Mouse (Mus musculus) heart, postnatal 14 days (tissue): ENCODE measurements around the gene Pgap3. TPM values are rescaled to one million over a fixed set of nuclear protein-coding genes. Genes with fewer than 3 reads are reported as not detected.
A peak's percentile ranks its signal among the peaks of the same experiment; 100 is the strongest.
"Not testable (repeated sequence)": the region's sequence is repeated elsewhere in the genome, so short reads cannot be mapped to it uniquely, and the experiment has no call there.

Experiments used
- DNase-seq, 2 experiments: peaks; one replicate each; pipeline ENCODE4 v3.0.0; 2021 to 2022
- intact Hi-C: fragments of 180-260 bp; cut with DNase I; formaldehyde crosslinking; loops from one replicate; pipeline ENCODE4 v1.15.1; 2025
- total RNA-seq, 2 experiments: library from RNA; stranded (reverse); gene quantifications; 2 replicates each; pipeline ENCODE4 v1.2.3; 2021

The Pgap3 gene
- total RNA-seq, 2 experiments from 2014 or later, result 11.7 to 11.9 TPM

DNA sequence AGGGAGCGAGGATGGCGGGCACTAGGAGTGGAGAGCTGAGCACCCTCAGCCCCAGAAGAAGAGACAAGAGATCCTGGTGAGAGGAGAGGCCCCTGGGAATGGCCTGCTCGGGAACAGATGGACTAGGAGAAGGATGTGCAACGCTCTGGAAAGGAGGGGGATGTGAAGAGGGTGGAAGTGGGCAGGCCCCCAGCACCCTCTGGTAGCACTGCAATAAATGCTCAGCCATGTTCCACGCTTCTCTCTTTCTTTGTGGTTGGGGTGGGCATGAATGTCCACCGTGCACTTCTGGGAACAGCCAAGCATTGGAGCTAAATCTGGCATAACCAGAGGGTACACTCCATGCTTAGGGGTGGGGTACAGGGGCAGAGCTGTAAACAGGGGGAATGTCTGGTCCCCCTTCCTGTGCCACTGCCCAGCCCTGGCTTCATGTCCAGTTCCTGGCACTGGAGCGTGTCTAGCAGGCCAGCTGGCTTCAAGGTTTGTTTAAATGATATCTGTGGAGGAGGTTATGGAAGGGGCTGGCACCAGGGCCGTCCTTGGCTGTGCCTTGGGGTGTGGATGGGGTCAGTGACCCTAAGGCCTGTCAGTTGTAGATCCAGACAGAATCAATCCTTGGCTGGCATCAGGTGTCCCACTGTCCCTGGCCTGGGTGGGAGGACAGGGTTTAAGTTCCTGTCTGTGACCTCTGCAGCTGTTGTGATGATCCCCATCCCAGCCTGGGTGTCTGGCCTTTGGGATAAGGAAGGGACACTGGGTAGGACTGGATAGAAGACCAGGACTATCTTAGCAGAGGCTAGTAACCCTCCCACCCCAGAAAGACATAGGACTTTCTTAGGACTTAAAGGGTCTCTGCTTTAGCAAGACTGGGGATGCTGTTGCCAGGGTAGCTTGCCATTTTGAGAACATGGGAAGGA lies 15.3 kb downstream of the Pgap3 start:
- DNase-seq, result peak; percentile 36 to 72
- intact Hi-C loops, result no loop called here

- intact Hi-C loops, result no loop called here
- no peak for DNase-seq
Observed at GRCm38 (mm10) chr11:98384216-98384615, 16.1 kb downstream of the Pgap3 start.

GRCm38 (mm10) chr11:98383261-98384030 lies 16.8 kb downstream of the Pgap3 start, which contains the start of gene Tcap:
Gene Tcap, plus strand, starts transcription at chr11:98383811.
- intact Hi-C loops, result no loop called here
- peak; percentile 58 to 63 for DNase-seq

- intact Hi-C loops, DNase-seq: not testable (repeated sequence)
Observed at GRCm38 (mm10) chr11:98382405-98382804, 17.9 kb downstream of the Pgap3 start.

DNA sequence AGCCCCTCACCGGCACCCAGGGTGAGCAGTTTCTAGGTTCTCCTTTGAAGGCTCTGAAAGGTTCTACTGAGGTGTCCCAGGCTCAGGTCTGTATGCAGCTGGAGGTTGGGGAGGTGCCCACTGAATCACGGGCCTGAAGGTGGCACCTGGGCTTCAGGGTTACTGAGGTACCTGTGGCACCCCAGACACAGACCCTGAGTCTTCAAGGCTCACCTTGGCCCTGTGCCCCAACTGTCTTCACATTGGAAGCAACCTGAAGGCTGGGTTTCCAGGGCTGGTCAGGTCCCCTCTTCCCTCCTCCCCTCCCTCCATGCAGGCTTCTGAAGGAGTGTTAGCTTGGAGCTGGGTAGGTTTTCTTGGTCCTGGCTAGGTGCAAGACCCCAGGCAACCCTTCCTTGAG lies 18.6 kb downstream of the Pgap3 start:
- no peak for DNase-seq
- intact Hi-C loops, result no loop called here

GRCm38 (mm10) chr11:98380106-98380505 lies 20.2 kb downstream of the Pgap3 start:
- intact Hi-C loops, result no loop called here
- peak; percentile 45 to 63 for DNase-seq

DNA sequence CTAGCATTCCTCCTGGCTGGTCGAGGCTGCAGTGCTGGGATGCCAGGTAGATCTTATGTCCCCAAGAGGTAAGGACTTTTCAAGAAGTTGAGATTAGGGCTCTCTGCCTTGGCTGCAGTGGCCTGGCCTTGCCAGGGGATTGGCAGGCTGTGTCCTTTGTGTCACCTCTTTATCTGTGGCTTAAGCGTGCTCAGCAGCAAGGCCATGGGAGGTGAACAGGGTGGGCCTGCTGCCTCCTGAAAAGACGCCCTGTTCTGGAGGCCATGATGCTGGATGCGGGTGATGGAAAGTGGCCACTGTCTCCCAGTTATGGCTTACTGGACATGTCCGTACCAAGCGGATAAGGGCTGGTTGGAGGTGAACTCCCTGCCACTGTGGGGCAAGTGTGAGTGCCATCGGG lies 20.9 kb downstream of the Pgap3 start:
- intact Hi-C loops, result no loop called here

DNA sequence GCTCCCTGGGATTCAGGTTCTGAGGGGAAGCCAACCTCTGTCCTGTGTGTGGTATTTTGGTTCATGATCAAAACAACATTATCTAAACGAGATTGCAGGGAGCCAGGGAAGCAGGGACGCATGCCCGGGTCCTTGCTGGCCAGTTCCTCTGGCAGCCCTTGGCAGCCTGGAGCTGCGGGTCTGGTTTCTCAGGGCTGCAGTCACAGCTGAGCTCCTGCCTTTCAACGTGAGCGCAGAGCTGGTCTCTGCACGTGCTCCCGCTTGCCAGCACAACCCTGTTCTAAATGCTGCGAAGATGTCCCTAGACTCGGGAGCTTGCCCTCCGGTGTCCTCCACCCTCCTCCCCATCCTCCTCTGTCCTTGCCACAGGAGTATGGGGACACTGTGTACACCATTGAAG lies 22.5 kb downstream of the Pgap3 start:
- intact Hi-C loops, result no loop called here

More for the DNA sequence above, 20.9 kb downstream of the Pgap3 start:
- DNase-seq, result peak; percentile 40 to 48

GRCm38 (mm10) chr11:98376756-98377155 lies 23.5 kb downstream of the Pgap3 start:
- no peak for DNase-seq

More for the DNA sequence above, 22.5 kb downstream of the Pgap3 start:
- peak; percentile 56 to 65 for DNase-seq

GRCm38 (mm10) chr11:98374266-98374665 lies 26.0 kb downstream of the Pgap3 start:
- DNase-seq, result peak; percentile 47 to 68
- intact Hi-C loops, result no loop called here

More at GRCm38 (mm10) chr11:98376756-98377155, 23.5 kb downstream of the Pgap3 start:
- intact Hi-C loops, result no loop called here

DNA sequence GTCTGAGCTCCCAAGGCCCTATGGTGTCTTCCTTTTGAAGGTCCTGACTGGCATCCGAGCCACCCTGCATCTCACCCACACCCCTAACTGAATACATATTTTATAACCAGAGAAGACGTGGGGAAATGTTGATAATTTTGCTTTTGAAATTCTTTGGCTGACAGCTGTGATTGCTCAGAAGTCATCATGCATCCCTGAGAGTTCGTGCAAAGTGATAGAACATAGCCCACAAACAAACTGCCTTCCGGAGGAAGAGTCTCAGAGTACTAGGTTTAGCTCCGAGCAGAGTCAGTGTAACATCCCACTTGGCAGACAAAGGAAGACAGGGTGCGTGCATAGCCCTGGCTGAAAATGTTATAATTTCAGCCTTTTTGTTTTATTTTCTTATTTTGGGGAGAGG lies 27.0 kb downstream of the Pgap3 start:
- DNase-seq, result no peak
- intact Hi-C loops, result loop anchor here (2.0 kb wide), 2 partner anchors 16 to 30 kb away; no protein-coding TSS in a partner anchor

- intact Hi-C loops, result loop anchor here (2.0 kb wide), 2 partner anchors 16 to 30 kb away; no protein-coding TSS in a partner anchor
Observed at GRCm38 (mm10) chr11:98372406-98372805, 27.9 kb downstream of the Pgap3 start.

GRCm38 (mm10) chr11:98371556-98372240 lies 28.6 kb downstream of the Pgap3 start:
- intact Hi-C loops, result loop anchor here (2.0 kb wide), 2 partner anchors 17 to 29 kb away; no protein-coding TSS in a partner anchor
- DNase-seq, result no peak

More at GRCm38 (mm10) chr11:98372406-98372805, 27.9 kb downstream of the Pgap3 start:
- peak; percentile 63 to 83 for DNase-seq

DNA sequence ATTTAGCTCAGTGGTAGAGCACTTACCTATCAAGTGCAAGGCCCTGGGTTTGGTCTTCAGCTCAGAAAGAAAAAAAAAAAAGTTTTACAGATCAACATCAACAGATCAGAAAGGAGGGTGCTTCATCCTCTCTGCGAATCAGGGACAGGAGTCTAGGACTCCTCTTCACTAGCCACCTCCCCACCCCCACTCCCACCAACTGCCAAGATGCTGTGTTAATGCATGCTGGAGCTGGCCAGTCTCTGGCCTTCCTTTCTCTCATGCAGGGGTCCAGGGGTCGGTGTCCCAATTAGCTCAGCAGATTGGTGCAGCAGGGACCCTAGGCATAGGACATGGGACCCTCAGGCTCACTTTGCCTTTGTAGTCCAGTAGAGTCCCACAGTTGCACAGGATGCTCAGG lies 29.7 kb downstream of the Pgap3 start:
- DNase-seq, result no peak
- intact Hi-C loops, result no loop called here

GRCm38 (mm10) chr11:98369337-98369736 lies 31.0 kb downstream of the Pgap3 start:
- intact Hi-C loops, result no loop called here
- DNase-seq, result no peak

DNA sequence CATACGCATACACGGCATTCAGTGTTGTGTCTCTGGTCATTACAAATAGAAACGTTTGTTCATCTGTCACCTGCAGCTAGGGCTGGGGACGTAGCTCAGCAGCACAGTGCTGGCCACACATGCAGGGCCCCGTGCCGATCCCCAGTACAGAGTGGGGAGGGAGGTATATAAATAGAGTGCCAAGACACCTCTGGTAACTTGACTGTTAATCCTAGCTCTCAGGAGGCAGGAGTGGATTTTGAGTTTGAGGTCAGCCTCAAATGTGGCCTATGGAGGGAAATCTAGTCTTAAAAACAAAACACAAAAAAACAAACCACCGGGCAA lies 32.5 kb downstream of the Pgap3 start:
- no peak for DNase-seq
- intact Hi-C loops, result no loop called here

GRCm38 (mm10) chr11:98367171-98367862 lies 33.0 kb downstream of the Pgap3 start:
- intact Hi-C loops, result no loop called here

GRCm38 (mm10) chr11:98366290-98366689 lies 34.0 kb downstream of the Pgap3 start:
- intact Hi-C loops, result no loop called here
- no peak for DNase-seq

More at GRCm38 (mm10) chr11:98367171-98367862, 33.0 kb downstream of the Pgap3 start:
- DNase-seq, result no peak

- no peak for DNase-seq
- intact Hi-C loops, result no loop called here
Observed at GRCm38 (mm10) chr11:98364410-98364809, 35.9 kb downstream of the Pgap3 start.

GRCm38 (mm10) chr11:98363817-98364216 lies 36.5 kb downstream of the Pgap3 start:
- intact Hi-C loops, result no loop called here
- DNase-seq, result no peak
